Mouse (Mus musculus): ENCODE measurements around the gene Dennd1a.

GRCm38 (mm10) chr2:38133036-38133825, 154.0 kb downstream of the Dennd1a start:
- TF ChIP-seq CTCF (IDR thresholded peaks at IDR 0.05; ENCODE audit: control insufficient read depth, insufficient read depth, insufficient read length) (no peak), USF1 (IDR thresholded peaks at IDR 0.05; ENCODE audit: low read depth) (no peak), MYOG (IDR thresholded peaks at IDR 0.05; ENCODE audit: control insufficient read depth, extremely low read depth, insufficient read length) (no peak), MYOD1 (IDR thresholded peaks at IDR 0.05; ENCODE audit: control insufficient read depth, insufficient read length, low read depth) (peak; percentile 50)

Data from C2C12 (cell line).